Mouse (Mus musculus) Patski (cell line): ENCODE data around the gene Tac1. TPM values are rescaled to one million over a fixed set of nuclear protein-coding genes. Genes with fewer than 3 reads are reported as not detected.
A peak's percentile ranks its signal among the peaks of the same experiment; 100 is the strongest.
"Not testable (repeated sequence)": the region's sequence is repeated elsewhere in the genome, so short reads cannot be mapped to it uniquely, and the experiment has no call there.

ENCODE experiments used
- ATAC-seq: fragments of 100-300 bp; one replicate; pipeline ENCODE4 v1.8.0; 2021
- CTCF ChIA-PET: fragments of 350-600 bp; sonication (Branson Sonifier 250); formaldehyde crosslinking; loops from one replicate; lab custom pipeline; 2022; ENCODE audit warnings: inconsistent platforms; lab: Charles Lee
- POLR2A ChIA-PET: fragments of 350-600 bp; sonication (Branson Sonifier 250); formaldehyde crosslinking; loops from one replicate; lab custom pipeline; 2022; ENCODE audit warnings: antibody characterized with exemption, inconsistent platforms; lab: Charles Lee
- DNase-seq: peaks from one replicate; pipeline ENCODE4 v3.0.0-alpha.2; 2011; ENCODE audit warnings: low read depth, low spot score
- H3K27me3 ChIP-seq: fragments of 371-371 bp; one replicate; pipeline ENCODE4 v1.5.1; 2021
- CTCF ChIP-seq: fragments of 100-300 bp; IDR thresholded peaks from one replicate; pipeline ENCODE4 v1.5.1; 2021
- in situ Hi-C: fragments of 300-500 bp; cut with MboI; formaldehyde crosslinking; loops from 3 replicates; pipeline ENCODE4 v1.11.1; 2018; ENCODE audit warnings: low pct_unique_long_range_greater_than_20kb, mixed read lengths
- polyA plus RNA-seq: library from polyadenylated mRNA; unstranded; gene quantifications from one replicate; pipeline ENCODE4 v1.2.3, GENCODE M21; 2021

The Tac1 gene
- polyA plus RNA-seq: not detected

DNA sequence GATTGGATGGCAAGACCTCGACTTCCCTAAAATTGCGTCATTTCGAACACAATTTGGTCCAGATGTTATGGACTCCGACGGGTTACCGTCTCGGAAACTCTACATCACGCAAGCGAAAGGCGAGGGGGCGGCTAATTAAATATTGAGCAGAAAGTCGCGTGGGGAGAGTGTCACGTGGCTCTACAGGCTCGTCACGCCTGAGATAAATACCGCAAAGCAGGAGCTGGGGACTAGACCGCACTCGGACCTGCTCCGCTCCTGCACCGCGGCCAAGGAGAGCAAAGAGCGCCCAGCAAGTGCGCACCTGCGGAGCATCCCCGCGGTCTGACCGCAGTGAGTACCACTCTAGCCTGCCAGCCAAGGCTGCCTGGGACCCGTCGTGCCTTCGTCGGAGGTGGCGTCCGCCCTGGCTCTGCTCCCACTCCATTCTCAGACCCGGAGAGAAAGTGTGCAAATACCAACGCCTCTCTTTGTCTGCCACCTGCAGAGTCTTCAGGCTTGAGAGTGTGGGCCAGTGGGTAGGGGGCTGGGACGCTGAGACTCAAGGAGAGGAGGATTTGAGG lies at the start of gene Tac1:
Gene Tac1, plus strand, starts transcription at position 51 of the 563 bp plus-strand sequence.
- in situ Hi-C loops: no loop called here
- POLR2A ChIA-PET: no interaction called here
- TF ChIP-seq CTCF: no peak
- ATAC-seq: no peak
- CTCF ChIA-PET: no interaction called here
- no peak for DNase-seq
- peaks cover 42% of the 10 kb centered on the region for H3K27me3 ChIP-seq

DNA sequence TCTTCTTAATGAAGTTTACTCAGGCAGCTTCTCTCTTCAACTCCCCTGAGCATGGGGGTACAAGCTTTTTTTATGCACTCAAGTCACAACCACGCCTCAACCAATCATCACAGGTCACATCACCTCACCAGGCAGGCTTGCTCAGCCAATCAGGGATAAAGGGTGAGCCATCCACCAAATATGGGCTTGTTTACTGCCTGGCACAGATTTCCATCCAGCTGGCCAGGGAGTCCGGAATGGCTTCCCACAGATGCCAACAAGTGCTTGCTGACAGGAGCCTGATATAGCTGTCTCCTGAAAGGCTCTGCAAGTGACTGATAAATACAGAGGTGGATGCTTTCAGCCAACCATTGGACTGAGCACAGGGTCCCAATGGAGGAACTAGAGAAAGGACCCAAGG lies 11.2 kb upstream of the Tac1 start:
- ATAC-seq, DNase-seq, H3K27me3 ChIP-seq, POLR2A ChIA-PET, in situ Hi-C loops, CTCF ChIA-PET: not testable (repeated sequence)

- in situ Hi-C loops: no loop called here
- ChIA-PET POLR2A (no interaction called here), CTCF (no interaction called here)
- ATAC-seq: no peak
- DNase-seq: no peak
- TF ChIP-seq CTCF: no peak
- peaks cover 36% of the 10 kb centered on the region for H3K27me3 ChIP-seq
These were observed 1.2 kb downstream of the Tac1 start for GRCm38 (mm10) chr6:7555688-7556476.

GRCm38 (mm10) chr6:7558164-7558563 lies 3.5 kb downstream of the Tac1 start:
- in situ Hi-C loops: no loop called here
- TF ChIP-seq CTCF: no peak
- ChIA-PET CTCF (no interaction called here), POLR2A (interaction anchor here (0.7 kb wide), 1 partner anchor 175 kb away, joined by 3 read pairs; no protein-coding TSS in a partner anchor)
- H3K27me3 ChIP-seq: peaks cover 32% of the 10 kb centered on the region
- DNase-seq (no peak), ATAC-seq (no peak)

DNA sequence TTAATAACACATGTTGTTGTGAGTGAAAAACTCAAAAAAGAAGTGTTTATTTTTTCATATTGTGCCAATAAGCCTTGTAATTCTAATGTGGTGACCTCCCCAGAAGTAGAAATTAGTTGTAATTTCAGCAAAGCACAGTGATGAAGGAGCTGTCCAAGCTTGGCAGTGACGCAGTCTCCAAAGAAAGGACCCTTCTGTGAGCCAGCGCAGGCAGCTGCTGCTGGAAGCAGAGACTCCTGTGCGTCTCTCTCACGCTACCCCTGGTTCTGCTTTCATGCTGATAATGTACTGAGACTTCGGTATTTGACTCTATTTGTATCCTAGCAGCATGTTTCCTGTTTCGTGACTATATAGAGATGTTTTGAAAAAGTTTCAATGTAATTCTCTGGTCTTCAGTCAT lies 7.8 kb downstream of the Tac1 start:
- ChIA-PET POLR2A (no interaction called here), CTCF (no interaction called here)
- in situ Hi-C loops: no loop called here
- no peak for ATAC-seq
- no peak for DNase-seq
- TF ChIP-seq CTCF: no peak
- peaks cover 11% of the 10 kb centered on the region for H3K27me3 ChIP-seq

DNA sequence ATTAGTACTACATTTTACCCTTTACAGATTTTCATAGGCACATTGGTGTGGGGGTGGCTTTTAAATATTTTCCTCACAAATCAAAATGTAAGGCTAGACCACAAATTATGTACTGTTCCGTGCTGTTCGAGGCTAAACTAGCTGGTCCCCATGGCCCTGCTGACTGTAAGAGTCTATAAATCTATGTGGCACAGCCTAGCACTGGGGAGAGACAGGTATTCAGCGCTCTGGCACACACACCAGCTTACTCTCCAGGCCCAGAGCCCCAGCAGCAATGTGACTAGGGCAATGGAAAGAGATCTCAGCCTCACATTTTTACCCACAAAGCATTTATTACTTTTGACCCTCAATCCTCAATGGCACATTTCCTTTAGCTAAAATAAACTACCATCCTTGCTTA lies 9.9 kb downstream of the Tac1 start:
- ChIA-PET CTCF (interaction anchor here (1.5 kb wide), 1 partner anchor 1723 kb away, joined by 4 read pairs; no protein-coding TSS in a partner anchor), POLR2A (no interaction called here)
- TF ChIP-seq CTCF: no peak
- in situ Hi-C loops: no loop called here
- DNase-seq (no peak), ATAC-seq (no peak)
- no peaks in the 10 kb centered on the region for H3K27me3 ChIP-seq

- no peak for ATAC-seq
- ChIA-PET POLR2A (no interaction called here), CTCF (no interaction called here)
- no peak for DNase-seq
- no peak for TF ChIP-seq CTCF
- in situ Hi-C loops: no loop called here
- no peaks in the 10 kb centered on the region for H3K27me3 ChIP-seq
These were observed 16.5 kb downstream of the Tac1 start for GRCm38 (mm10) chr6:7571144-7571543.

DNA sequence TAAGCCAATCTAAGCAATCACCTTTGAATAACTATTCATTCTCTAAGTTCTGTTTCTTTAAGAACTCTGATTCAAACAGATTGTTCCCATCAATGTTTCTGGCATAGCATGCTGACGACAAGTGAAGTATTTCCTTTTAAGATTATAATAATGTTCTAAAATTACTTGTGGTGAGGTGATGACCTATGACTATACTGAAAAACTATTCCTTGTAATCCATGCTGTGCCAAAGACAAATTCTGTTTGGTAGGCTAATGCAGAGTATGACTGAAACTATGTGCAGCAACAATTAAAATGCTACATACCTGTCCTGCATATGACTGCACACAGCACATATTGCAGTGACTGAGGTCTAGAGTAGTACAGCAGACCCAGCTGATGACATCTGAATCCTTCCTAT lies 23.4 kb downstream of the Tac1 start:
- no peak for DNase-seq
- CTCF ChIA-PET: no interaction called here

GRCm38 (mm10) chr6:7594445-7594844 lies 39.8 kb downstream of the Tac1 start:
- TF ChIP-seq CTCF: no peak
- ChIA-PET POLR2A (no interaction called here), CTCF (no interaction called here)
- no peaks in the 10 kb centered on the region for H3K27me3 ChIP-seq
- DNase-seq (no peak), ATAC-seq (no peak)
- in situ Hi-C loops: no loop called here

More for the DNA sequence above, 23.4 kb downstream of the Tac1 start:
- no peak for TF ChIP-seq CTCF
- ATAC-seq: peak; percentile 74
- in situ Hi-C loops: no loop called here
- no peaks in the 10 kb centered on the region for H3K27me3 ChIP-seq
- POLR2A ChIA-PET: no interaction called here

DNA sequence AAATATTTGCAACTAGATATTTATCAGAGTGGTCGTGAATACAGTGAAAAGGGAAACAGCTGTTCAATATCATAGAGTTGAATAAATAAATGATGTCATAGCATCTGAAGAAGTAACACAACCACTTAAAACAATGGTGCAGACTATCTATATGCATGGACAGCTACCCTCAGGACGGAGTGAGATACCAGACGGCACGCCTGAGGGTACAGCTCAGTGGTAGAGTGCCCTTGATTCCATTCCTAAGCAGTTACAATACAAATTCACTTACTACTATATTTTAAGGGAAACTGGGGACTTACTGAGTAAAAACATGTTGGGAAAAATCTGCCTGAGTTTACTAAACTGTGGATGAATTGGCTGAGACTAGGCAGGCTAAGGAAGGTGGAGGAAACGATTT lies 43.7 kb downstream of the Tac1 start:
- ATAC-seq (peak; percentile 54), DNase-seq (no peak)
- in situ Hi-C loops: no loop called here
- ChIA-PET CTCF (no interaction called here), POLR2A (no interaction called here)
- no peak for TF ChIP-seq CTCF
- peaks cover 4% of the 10 kb centered on the region for H3K27me3 ChIP-seq

- no peak for ATAC-seq
- TF ChIP-seq CTCF: peak; percentile 45
- POLR2A ChIA-PET: no interaction called here
- peaks cover 8% of the 10 kb centered on the region for H3K27me3 ChIP-seq
- in situ Hi-C loops: no loop called here
- no peak for DNase-seq
- CTCF ChIA-PET: interaction anchor here (1.0 to 1.2 kb wide), 2 partner anchors 24 to 56 kb away, joined by 3 to 4 read pairs; no protein-coding TSS in a partner anchor
These were observed 45.5 kb downstream of the Tac1 start for GRCm38 (mm10) chr6:7600228-7600627.
